Comparison of ENCODE assay signal across 9 mouse cellular contexts in the genomic region with DNA sequence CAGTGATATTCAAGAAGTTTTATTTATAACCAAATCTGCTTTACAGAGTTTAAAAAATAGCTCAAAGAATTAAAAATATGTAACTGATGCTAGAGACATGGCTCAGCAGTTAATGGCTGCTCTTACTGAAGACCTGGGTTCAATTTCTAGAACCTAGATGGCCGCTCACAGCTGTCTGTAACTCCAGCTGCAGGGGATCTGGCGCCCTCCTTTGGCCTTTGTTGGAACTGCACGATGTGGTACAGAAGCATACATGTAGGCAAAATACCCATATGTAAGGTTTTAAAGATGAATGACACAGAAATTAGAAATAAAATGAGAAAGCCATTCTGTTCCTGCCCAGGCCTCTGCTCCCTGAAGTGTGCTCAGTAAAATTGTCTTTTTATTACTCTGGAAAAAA. TPM values are rescaled to one million over a fixed set of nuclear protein-coding genes. Genes with fewer than 3 reads are reported as not detected.
DNase-seq lines count a peak whose midpoint lies in the region; ATAC-seq and TF ChIP-seq lines count a peak whose summit lies in the region.
"Had no signal": no experiment of that assay in that cellular context is flagged by ENCODE, and none has a peak within 500 bp of the region (broad histone marks: within the 10 kb centered on the region; RNA-seq: fewer than 3 reads in every experiment).

No protein-coding gene starts in this region.

- H3K4me2 ChIP-seq in forebrain, embryonic 13.5 days = no peak overlapping the region
- H3K4me2 ChIP-seq in lung, embryonic 14.5 days = no peak overlapping the region
- H3K4me2 ChIP-seq: limb, embryonic 15.5 days had no signal

- H3K4me1 ChIP-seq in forebrain, embryonic 10.5 days = no peaks in the 10 kb centered on the region
- H3K4me1 ChIP-seq in forebrain, embryonic 13.5 days = no peaks in the 10 kb centered on the region
- H3K4me1 ChIP-seq in bone marrow macrophage, adult 2 months (ENCODE audit: control insufficient read depth, insufficient read depth, low read length) = no peaks in the 10 kb centered on the region
- no peaks in the 10 kb centered on the region for H3K4me1 ChIP-seq in lung, embryonic 14.5 days (ENCODE audit: insufficient read depth)
- H3K4me1 ChIP-seq: limb, embryonic 15.5 days had no signal

- H3K4me3 ChIP-seq in forebrain, embryonic 10.5 days = no peak overlapping the region
- no peak overlapping the region for H3K4me3 ChIP-seq in forebrain, embryonic 13.5 days
- H3K4me3 ChIP-seq in bone marrow macrophage, adult 2 months (ENCODE audit: insufficient read depth, low read length) = no peak overlapping the region
- no peak overlapping the region for H3K4me3 ChIP-seq in lung, embryonic 14.5 days (ENCODE audit: low read depth, low read length)
- H3K4me3 ChIP-seq: limb, embryonic 15.5 days had no signal

- no peak overlapping the region for H3K27ac ChIP-seq in forebrain, embryonic 10.5 days
- no peak overlapping the region for H3K27ac ChIP-seq in forebrain, embryonic 13.5 days
- no peak overlapping the region for H3K27ac ChIP-seq in bone marrow macrophage, adult 2 months (ENCODE audit: insufficient read depth, low read depth, low read length)
- H3K27ac ChIP-seq in lung, embryonic 14.5 days (ENCODE audit: low read depth) = no peak overlapping the region
- H3K27ac ChIP-seq: limb, embryonic 15.5 days had no signal

- no peaks in the 10 kb centered on the region for H3K27me3 ChIP-seq in forebrain, embryonic 10.5 days (ENCODE audit: poor library complexity, severe bottlenecking)
- no peaks in the 10 kb centered on the region for H3K27me3 ChIP-seq in forebrain, embryonic 13.5 days
- no peaks in the 10 kb centered on the region for H3K27me3 ChIP-seq in lung, embryonic 14.5 days (ENCODE audit: insufficient read depth, low read length)
- H3K27me3 ChIP-seq: limb, embryonic 15.5 days had no signal

- no peak overlapping the region for H3K9ac ChIP-seq in forebrain, embryonic 13.5 days
- H3K9ac ChIP-seq in lung, embryonic 14.5 days = no peak overlapping the region
- H3K9ac ChIP-seq: limb, embryonic 15.5 days had no signal

- TF ChIP-seq POLR2A in bone marrow macrophage, adult 2 months (IDR thresholded peaks at IDR 0.05; ENCODE audit: borderline replicate concordance, low read depth, low read length) = no peak

- peak; percentile 74 for TF ChIP-seq CTCF in bone marrow macrophage, adult 2 months (IDR thresholded peaks at IDR 0.05; ENCODE audit: low read depth, low read length)
- peak; percentile 80 for TF ChIP-seq CTCF in lung, embryonic 14.5 days (IDR thresholded peaks at IDR 0.05; ENCODE audit: low read depth)

- DNase-seq in forebrain, embryonic 10.5 days (ENCODE audit: extremely low spot score, low spot score) = peak; percentile 71
- DNase-seq in gastrocnemius, adult 18-20 months (ENCODE audit: low spot score) = peak; percentile 38
- DNase-seq in kidney, postnatal 36 days = peak; percentile 61 to 82
- peak; percentile 85 for DNase-seq in lung, embryonic 14.5 days
- DNase-seq in spleen, postnatal 10 days (ENCODE audit: low spot score in 2 of 2) = peak; percentile 58 to 81

- H3K9me3 ChIP-seq in forebrain, embryonic 10.5 days = no peaks in the 10 kb centered on the region
- no peaks in the 10 kb centered on the region for H3K9me3 ChIP-seq in forebrain, embryonic 13.5 days (replicated peaks)
- H3K9me3 ChIP-seq in lung, embryonic 14.5 days (ENCODE audit: low read depth, low read length) = no peaks in the 10 kb centered on the region
- H3K9me3 ChIP-seq: limb, embryonic 15.5 days had no signal

- no peaks in the 10 kb centered on the region for H3K36me3 ChIP-seq in forebrain, embryonic 10.5 days (replicated peaks)
- no peaks in the 10 kb centered on the region for H3K36me3 ChIP-seq in forebrain, embryonic 13.5 days (ENCODE audit: poor library complexity, severe bottlenecking)
- H3K36me3 ChIP-seq in lung, embryonic 14.5 days (ENCODE audit: insufficient read depth) = no peaks in the 10 kb centered on the region
- H3K36me3 ChIP-seq: limb, embryonic 15.5 days had no signal

- no peak for ATAC-seq in forebrain, embryonic 13.5 days
- ATAC-seq in CD4-positive, CD25-positive, alpha-beta regulatory T cell, adult 4 months = peak; percentile 94
- peak; percentile 49; the same call in 1 of the 2 replicates for ATAC-seq in lung, embryonic 14.5 days (ENCODE audit: insufficient read depth)

- 4% methylated on average over 3 of the region's 3 CpGs for WGBS in forebrain, embryonic 10.5 days
- WGBS in forebrain, embryonic 13.5 days = 4% methylated on average over 3 of the region's 3 CpGs
- WGBS in lung, embryonic 14.5 days = 6% methylated on average over 3 of the region's 3 CpGs

RNA-seq across cellular contexts. Expression of gene Ero1lb, which starts 23.3 kb away (rescaled TPM):
- polyA plus RNA-seq in forebrain, embryonic 10.5 days (2016; fragmentation: Nextera tagmentation; extraction: Ambion mirVana) = 8.2 and 8.5 TPM in 2 replicates
- polyA plus RNA-seq in forebrain, embryonic 13.5 days (2015; fragmentation: Nextera tagmentation; extraction: Ambion mirVana) = 11.6 and 11.8 TPM in 2 replicates
- polyA plus RNA-seq in CD4-positive, CD25-positive, alpha-beta regulatory T cell, adult 4 months (2017; shearing (Covaris generic)) = 1 to 10 TPM; 5.3 to 6.5 TPM
- polyA plus RNA-seq in bone marrow macrophage, adult 2 months (2012; ENCODE audit: insufficient read depth, insufficient read length, missing spikeins) = 24.1 and 26.2 TPM in 2 replicates
- total RNA-seq in gastrocnemius, adult 18-20 months (2021) = 1 to 10 TPM; 1.1 to 1.2 TPM
- polyA plus RNA-seq in lung, embryonic 14.5 days (2014; fragmentation: Nextera tagmentation; extraction: Ambion mirVana) = 8.1 and 8.8 TPM in 2 replicates
